Mouse (Mus musculus): ENCODE data around the gene 4930503B20Rik. TPM values are rescaled to one million over a fixed set of nuclear protein-coding genes. Genes with fewer than 3 reads are reported as not detected.

Gene 4930503B20Rik
- polyA plus RNA-seq, 1 experiment from 2014 or later: not detected

DNA sequence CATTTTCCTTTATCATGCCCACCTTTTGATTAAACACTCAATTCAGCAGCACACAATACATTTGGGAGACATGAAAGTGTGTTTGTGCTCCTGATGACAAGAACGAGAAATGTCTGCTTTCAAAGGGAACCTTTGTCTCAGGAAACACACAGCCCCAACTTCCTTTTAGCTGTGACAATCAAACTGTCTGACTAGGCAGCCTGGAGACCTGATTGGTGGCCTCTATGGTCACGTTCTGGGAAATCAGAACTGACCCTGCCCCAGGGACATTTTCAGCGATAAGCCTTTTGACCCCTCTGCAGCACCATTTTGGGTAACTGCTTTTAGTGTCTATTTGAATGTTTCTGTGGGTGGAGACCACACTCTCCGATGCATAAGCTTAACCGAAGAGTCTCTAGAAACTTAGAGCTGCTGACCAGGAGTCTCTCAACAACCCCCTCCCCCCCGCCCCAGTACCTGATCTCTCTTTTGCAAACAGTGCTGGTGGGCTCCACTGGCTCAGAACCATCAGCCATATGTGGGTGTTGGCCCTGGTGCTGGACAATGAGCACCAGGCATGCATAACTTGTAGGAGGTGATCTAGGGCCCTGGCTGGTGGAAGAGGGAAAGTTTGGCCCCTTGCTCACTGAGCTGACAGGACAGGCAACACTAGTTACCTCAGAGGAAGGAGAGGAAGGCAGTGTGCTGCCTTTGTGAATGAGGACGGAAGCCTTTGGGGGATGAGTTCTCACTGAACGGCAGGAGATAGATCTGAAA, 22.7 kb downstream of the 4930503B20Rik start:
- no peak overlapping the region for H3K9ac ChIP-seq (replicated peaks; ENCODE audit: low read depth, low read length)
- ATAC-seq (ENCODE audit: low read depth): no peak
- no peaks in the 10 kb centered on the region for H3K9me3 ChIP-seq (ENCODE audit: control insufficient read depth, low read length)
- no peak overlapping the region for H3K4me2 ChIP-seq (ENCODE audit: low read depth, low read length)
- H3K4me1 ChIP-seq (ENCODE audit: control insufficient read depth, insufficient read depth, low read length): no peaks in the 10 kb centered on the region
- H3K27ac ChIP-seq (ENCODE audit: low read depth, low read length): no peak overlapping the region
- no peak overlapping the region for H3K4me3 ChIP-seq (ENCODE audit: low read depth, low read length)
- 71% methylated on average over 8 of the region's 8 CpGs for WGBS
- H3K36me3 ChIP-seq (ENCODE audit: control insufficient read depth, insufficient read depth, low read length): no peaks in the 10 kb centered on the region
- H3K27me3 ChIP-seq (ENCODE audit: control insufficient read depth, insufficient read depth, low read length): no peaks in the 10 kb centered on the region

DNA sequence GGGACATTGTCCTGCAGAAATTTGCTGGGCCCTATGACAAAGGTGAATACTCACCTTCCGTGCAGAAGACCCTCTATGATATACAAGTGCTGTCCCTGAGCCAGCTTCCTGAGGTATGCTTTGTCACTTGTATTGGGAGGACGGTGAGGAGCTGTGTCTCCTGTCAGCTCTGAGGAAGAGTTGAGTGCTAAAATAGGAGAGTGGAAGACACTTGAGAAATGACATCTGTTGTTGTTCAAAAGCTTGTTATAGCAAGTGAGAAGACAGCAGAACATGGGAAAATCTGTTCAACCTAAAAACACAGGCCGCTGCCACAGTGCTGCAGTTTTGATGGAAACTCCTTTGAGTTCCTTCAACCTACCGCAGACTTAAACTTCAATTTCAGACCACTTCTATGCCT, 25.4 kb downstream of the 4930503B20Rik start:
- WGBS: 90% methylated on average over 4 of the region's 4 CpGs
- Histone ChIP-seq H3K9me3 (ENCODE audit: control insufficient read depth, low read length) (no peaks in the 10 kb centered on the region), H3K36me3 (ENCODE audit: control insufficient read depth, insufficient read depth, low read length) (no peaks in the 10 kb centered on the region), H3K4me2 (ENCODE audit: low read depth, low read length) (no peak overlapping the region), H3K27me3 (ENCODE audit: control insufficient read depth, insufficient read depth, low read length) (no peaks in the 10 kb centered on the region), H3K4me3 (ENCODE audit: low read depth, low read length) (no peak overlapping the region), H3K27ac (ENCODE audit: low read depth, low read length) (no peak overlapping the region), H3K4me1 (ENCODE audit: control insufficient read depth, insufficient read depth, low read length) (no peaks in the 10 kb centered on the region), H3K9ac (replicated peaks; ENCODE audit: low read depth, low read length) (no peak overlapping the region)
- ATAC-seq (ENCODE audit: low read depth): no peak

GRCm38 (mm10) chr3:146621966-146622365, 29.2 kb downstream of the 4930503B20Rik start:
- no peak overlapping the region for H3K4me2 ChIP-seq (ENCODE audit: low read depth, low read length)
- H3K36me3 ChIP-seq (ENCODE audit: control insufficient read depth, insufficient read depth, low read length): no peaks in the 10 kb centered on the region
- no peak for ATAC-seq (ENCODE audit: low read depth)
- no peak overlapping the region for H3K4me3 ChIP-seq (ENCODE audit: low read depth, low read length)
- no peaks in the 10 kb centered on the region for H3K9me3 ChIP-seq (ENCODE audit: control insufficient read depth, low read length)
- WGBS: 86% methylated on average over 11 of the region's 11 CpGs
- H3K27me3 ChIP-seq (ENCODE audit: control insufficient read depth, insufficient read depth, low read length): no peaks in the 10 kb centered on the region
- no peak overlapping the region for H3K9ac ChIP-seq (replicated peaks; ENCODE audit: low read depth, low read length)
- H3K4me1 ChIP-seq (ENCODE audit: control insufficient read depth, insufficient read depth, low read length): no peaks in the 10 kb centered on the region
- H3K27ac ChIP-seq (ENCODE audit: low read depth, low read length): no peak overlapping the region

DNA sequence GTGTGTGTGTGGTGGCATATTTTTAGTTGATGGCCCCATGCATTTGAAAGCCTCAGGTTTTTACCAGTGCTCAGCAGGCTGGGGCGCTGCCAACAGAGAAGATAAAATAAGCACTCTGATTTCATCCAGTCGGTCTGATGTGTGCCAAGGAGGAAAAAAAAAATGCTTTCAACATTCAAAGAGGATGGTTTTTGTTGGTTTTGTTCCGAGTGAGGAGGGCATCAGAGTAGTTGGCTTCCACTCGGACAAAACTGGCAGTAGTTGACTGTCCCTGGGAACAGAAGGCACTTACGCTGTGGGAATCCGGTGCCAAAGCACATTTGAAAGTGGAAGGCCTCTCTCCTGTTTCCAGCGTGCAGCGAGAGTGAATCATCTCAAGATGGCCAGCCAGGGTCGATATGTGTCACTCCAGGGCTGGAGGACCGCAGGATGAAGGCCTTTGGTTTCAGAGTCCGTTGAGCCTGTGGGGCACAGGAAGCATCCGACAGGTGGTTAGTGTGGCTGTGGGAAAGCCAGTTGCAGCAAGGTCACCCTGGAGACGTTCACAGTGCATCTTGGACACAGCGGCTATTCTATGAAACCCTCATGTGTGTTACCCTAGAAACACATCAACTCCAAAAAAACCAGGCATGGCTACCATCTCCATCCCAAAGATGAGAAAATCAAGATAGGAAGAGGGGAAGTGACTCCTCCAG, 30.4 kb downstream of the 4930503B20Rik start:
- no peak overlapping the region for H3K9ac ChIP-seq (replicated peaks; ENCODE audit: low read depth, low read length)

DNA sequence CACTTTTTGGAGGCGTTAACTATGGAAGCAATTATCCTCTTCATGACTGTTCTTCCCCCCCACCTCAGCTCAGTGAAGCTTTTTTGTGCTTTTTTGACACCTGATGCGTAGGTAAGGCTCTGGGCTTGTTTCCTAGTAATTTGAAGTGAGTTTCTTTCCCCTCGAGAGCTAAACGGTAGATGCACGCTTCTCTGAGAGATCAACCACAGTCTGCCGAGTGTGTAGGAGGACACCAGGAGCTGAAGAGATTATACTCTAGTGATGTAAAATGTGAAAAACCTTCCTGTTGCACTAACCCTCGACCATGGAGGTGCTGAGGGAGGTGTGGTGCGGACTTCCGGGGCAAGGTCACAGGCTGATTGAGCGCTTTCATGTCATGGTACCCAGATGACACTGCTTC, 31.0 kb downstream of the 4930503B20Rik start:
- Histone ChIP-seq H3K27ac (ENCODE audit: low read depth, low read length) (no peak overlapping the region), H3K4me3 (ENCODE audit: low read depth, low read length) (no peak overlapping the region), H3K4me1 (ENCODE audit: control insufficient read depth, insufficient read depth, low read length) (no peaks in the 10 kb centered on the region), H3K9ac (replicated peaks; ENCODE audit: low read depth, low read length) (no peak overlapping the region), H3K4me2 (ENCODE audit: low read depth, low read length) (no peak overlapping the region), H3K27me3 (ENCODE audit: control insufficient read depth, insufficient read depth, low read length) (no peaks in the 10 kb centered on the region), H3K36me3 (ENCODE audit: control insufficient read depth, insufficient read depth, low read length) (no peaks in the 10 kb centered on the region), H3K9me3 (ENCODE audit: control insufficient read depth, low read length) (no peaks in the 10 kb centered on the region)
- ATAC-seq (ENCODE audit: low read depth): no peak
- WGBS: 88% methylated on average over 10 of the region's 10 CpGs

More for the DNA sequence above, 30.4 kb downstream of the 4930503B20Rik start:
- H3K27me3 ChIP-seq (ENCODE audit: control insufficient read depth, insufficient read depth, low read length): no peaks in the 10 kb centered on the region
- 85% methylated on average over 14 of the region's 14 CpGs for WGBS
- H3K4me2 ChIP-seq (ENCODE audit: low read depth, low read length): no peak overlapping the region
- no peaks in the 10 kb centered on the region for H3K4me1 ChIP-seq (ENCODE audit: control insufficient read depth, insufficient read depth, low read length)
- no peak for ATAC-seq (ENCODE audit: low read depth)
- H3K36me3 ChIP-seq (ENCODE audit: control insufficient read depth, insufficient read depth, low read length): no peaks in the 10 kb centered on the region
- no peaks in the 10 kb centered on the region for H3K9me3 ChIP-seq (ENCODE audit: control insufficient read depth, low read length)
- no peak overlapping the region for H3K4me3 ChIP-seq (ENCODE audit: low read depth, low read length)
- no peak overlapping the region for H3K27ac ChIP-seq (ENCODE audit: low read depth, low read length)

GRCm38 (mm10) chr3:146618357-146618756, 32.8 kb downstream of the 4930503B20Rik start:
- Histone ChIP-seq H3K27ac (ENCODE audit: low read depth, low read length) (no peak overlapping the region), H3K4me2 (ENCODE audit: low read depth, low read length) (no peak overlapping the region), H3K4me1 (ENCODE audit: control insufficient read depth, insufficient read depth, low read length) (no peaks in the 10 kb centered on the region), H3K36me3 (ENCODE audit: control insufficient read depth, insufficient read depth, low read length) (no peaks in the 10 kb centered on the region), H3K27me3 (ENCODE audit: control insufficient read depth, insufficient read depth, low read length) (no peaks in the 10 kb centered on the region), H3K9me3 (ENCODE audit: control insufficient read depth, low read length) (no peaks in the 10 kb centered on the region), H3K4me3 (ENCODE audit: low read depth, low read length) (no peak overlapping the region), H3K9ac (replicated peaks; ENCODE audit: low read depth, low read length) (no peak overlapping the region)
- 89% methylated on average over 4 of the region's 4 CpGs for WGBS
- ATAC-seq (ENCODE audit: low read depth): no peak

- no peak overlapping the region for H3K4me2 ChIP-seq (ENCODE audit: low read depth, low read length)
- no peak overlapping the region for H3K9ac ChIP-seq (replicated peaks; ENCODE audit: low read depth, low read length)
- no peak overlapping the region for H3K4me3 ChIP-seq (ENCODE audit: low read depth, low read length)
- no peak for ATAC-seq (ENCODE audit: low read depth)
- no peaks in the 10 kb centered on the region for H3K4me1 ChIP-seq (ENCODE audit: control insufficient read depth, insufficient read depth, low read length)
- no peaks in the 10 kb centered on the region for H3K9me3 ChIP-seq (ENCODE audit: control insufficient read depth, low read length)
- H3K27ac ChIP-seq (ENCODE audit: low read depth, low read length): no peak overlapping the region
- H3K27me3 ChIP-seq (ENCODE audit: control insufficient read depth, insufficient read depth, low read length): no peaks in the 10 kb centered on the region
- H3K36me3 ChIP-seq (ENCODE audit: control insufficient read depth, insufficient read depth, low read length): no peaks in the 10 kb centered on the region
Observed at GRCm38 (mm10) chr3:146617946-146618345, 33.2 kb downstream of the 4930503B20Rik start.

DNA sequence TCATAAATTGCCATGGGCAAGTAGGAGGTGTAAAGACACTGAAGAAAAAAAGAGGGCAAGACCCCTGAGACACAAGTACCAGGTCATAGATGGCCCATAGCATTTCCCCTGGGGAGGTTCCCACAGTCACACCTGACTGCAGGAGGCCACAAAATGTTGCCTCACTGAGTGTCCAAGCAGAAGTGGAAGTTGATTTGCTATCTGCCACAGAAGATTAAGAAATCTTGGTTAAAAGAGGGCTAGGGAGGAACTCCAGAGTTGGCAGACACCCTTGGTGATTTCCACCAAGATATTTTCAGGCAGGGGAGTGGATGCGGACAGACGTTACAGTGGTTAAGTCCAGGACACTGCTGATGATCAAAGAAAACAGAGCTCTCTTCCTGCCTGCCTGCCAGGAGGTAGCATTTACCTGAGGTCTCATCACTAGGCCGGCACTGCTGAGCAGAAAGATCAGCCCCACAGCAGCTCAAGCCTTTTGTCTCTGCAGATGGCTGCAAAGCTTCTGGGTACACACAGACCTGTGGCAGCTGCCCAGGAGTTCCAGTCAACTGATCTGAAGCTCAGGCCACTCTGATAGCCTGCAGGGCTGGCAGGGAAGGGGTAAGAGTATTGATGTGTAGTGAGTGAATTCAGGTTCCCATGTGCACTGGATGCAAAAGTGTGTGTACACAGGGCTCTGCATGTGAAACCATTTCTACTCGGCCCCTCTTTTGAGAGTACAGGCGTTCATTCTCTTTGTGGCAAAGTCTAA, 34.4 kb downstream of the 4930503B20Rik start:
- ATAC-seq (ENCODE audit: low read depth): no peak
- H3K9ac ChIP-seq (replicated peaks; ENCODE audit: low read depth, low read length): no peak overlapping the region
- H3K27me3 ChIP-seq (ENCODE audit: control insufficient read depth, insufficient read depth, low read length): no peaks in the 10 kb centered on the region
- 83% methylated on average over 5 of the region's 5 CpGs for WGBS
- H3K4me2 ChIP-seq (ENCODE audit: low read depth, low read length): no peak overlapping the region
- no peaks in the 10 kb centered on the region for H3K36me3 ChIP-seq (ENCODE audit: control insufficient read depth, insufficient read depth, low read length)
- H3K27ac ChIP-seq (ENCODE audit: low read depth, low read length): no peak overlapping the region
- no peaks in the 10 kb centered on the region for H3K9me3 ChIP-seq (ENCODE audit: control insufficient read depth, low read length)
- no peak overlapping the region for H3K4me3 ChIP-seq (ENCODE audit: low read depth, low read length)
- no peaks in the 10 kb centered on the region for H3K4me1 ChIP-seq (ENCODE audit: control insufficient read depth, insufficient read depth, low read length)

- H3K9ac ChIP-seq (replicated peaks; ENCODE audit: low read depth, low read length): no peak within 1 kb of the TSS
- no peak within 1 kb of the TSS for H3K27ac ChIP-seq (ENCODE audit: low read depth, low read length)
- no peaks in the 10 kb centered on the region for H3K9me3 ChIP-seq (ENCODE audit: control insufficient read depth, low read length)
- no peaks in the 10 kb centered on the region for H3K36me3 ChIP-seq (ENCODE audit: control insufficient read depth, insufficient read depth, low read length)
- H3K4me1 ChIP-seq (ENCODE audit: control insufficient read depth, insufficient read depth, low read length): no peaks in the 10 kb centered on the region
- H3K27me3 ChIP-seq (ENCODE audit: control insufficient read depth, insufficient read depth, low read length): no peaks in the 10 kb centered on the region
- H3K4me2 ChIP-seq (ENCODE audit: low read depth, low read length): no peak within 1 kb of the TSS
- no peak within 1 kb of the TSS for H3K4me3 ChIP-seq (ENCODE audit: low read depth, low read length)
- 95% methylated on average over 4 of the region's 4 CpGs for WGBS
- ATAC-seq (ENCODE audit: low read depth): no peak
Observed at GRCm38 (mm10) chr3:146615496-146615895, 35.6 kb downstream of the 4930503B20Rik start, which contains the start of gene Dnase2b. Gene Dnase2b (minus strand): TSS chr3:146615596.

Measured in neural tube, embryonic 14.5 days (tissue).